In the genomic region with DNA sequence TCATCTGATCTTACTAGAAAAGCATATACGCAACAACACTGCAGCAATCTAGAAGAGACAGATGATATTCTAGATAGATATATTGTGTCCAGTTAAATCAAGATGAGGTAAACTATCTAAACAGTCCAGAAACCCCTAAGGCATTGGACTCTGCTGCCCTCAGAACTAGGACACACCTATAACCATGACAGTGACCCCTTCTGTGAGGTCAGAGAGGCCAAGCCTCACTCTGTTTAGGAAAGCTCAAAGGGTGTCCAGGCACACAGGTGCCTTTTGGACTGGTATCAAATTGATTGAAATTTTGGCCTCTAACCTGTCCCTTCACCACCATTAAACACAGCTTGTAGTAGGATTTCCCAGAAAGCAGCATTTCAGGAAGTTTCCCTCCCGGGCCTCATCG, we compare ENCODE assay signal across 11 mouse cellular contexts. TPM values are rescaled to one million over a fixed set of nuclear protein-coding genes. Genes with fewer than 3 reads are reported as not detected.
"Had no signal": no experiment of that assay in that cellular context is flagged by ENCODE, and none has a peak within 500 bp of the region (broad histone marks: within the 10 kb centered on the region; RNA-seq: fewer than 3 reads in every experiment).

No protein-coding gene starts in this region.

RNA-seq across cellular contexts. Expression of gene Zfp978, which starts 36.1 kb away (rescaled TPM):
- polyA plus RNA-seq: neural tube, embryonic 12.5 days; neural tube, embryonic 13.5 days; neural tube, embryonic 14.5 days; neural tube, embryonic 15.5 days; small intestine, adult 2 months; spleen, adult 2 months; stomach, embryonic 15.5 days; stomach, embryonic 16.5 days; stomach, postnatal 0 days; thymus, adult 2 months; urinary bladder, adult 2 months had no signal
